8 mouse cellular contexts compared by ENCODE assay signal in genomic region chr7:120823248-120823647, GRCm38 (mm10). TPM values are rescaled to one million over a fixed set of nuclear protein-coding genes. Genes with fewer than 3 reads are reported as not detected.
DNase-seq lines count a peak whose midpoint lies in the region; ATAC-seq and TF ChIP-seq lines count a peak whose summit lies in the region.

No protein-coding gene starts in this region.

- no peak overlapping the region for H3K4me2 ChIP-seq in kidney, embryonic 16.5 days (replicated peaks; ENCODE audit: low read depth, low read length)
- no peak overlapping the region for H3K4me2 ChIP-seq in neural tube, embryonic 13.5 days

- 23% methylated on average over 5 of the region's 5 CpGs for WGBS in kidney, embryonic 16.5 days
- WGBS in neural tube, embryonic 13.5 days = 21% methylated on average over 5 of the region's 5 CpGs

- H3K27me3 ChIP-seq in C2C12 (ENCODE audit: control insufficient read depth, insufficient read depth, insufficient read length) = peaks cover 9% of the 10 kb centered on the region
- H3K27me3 ChIP-seq in kidney, embryonic 16.5 days (ENCODE audit: insufficient read depth, low read length) = no peaks in the 10 kb centered on the region
- H3K27me3 ChIP-seq in neural tube, embryonic 13.5 days = peaks cover 6% of the 10 kb centered on the region; the same call in 1 of the 2 replicates

- H3K79me2 ChIP-seq in C2C12 (ENCODE audit: control insufficient read depth, insufficient read depth) = no peaks in the 10 kb centered on the region

- no peak overlapping the region for H3K27ac ChIP-seq in kidney, embryonic 16.5 days (ENCODE audit: low read length)
- H3K27ac ChIP-seq in neural tube, embryonic 13.5 days (replicated peaks) = no peak overlapping the region

- 0 out of 2 replicates have a peak, but pooled peaks have one; percentile 11 for ATAC-seq in kidney, embryonic 16.5 days (ENCODE audit: low FRiP score, low TSS enrichment)
- peak; percentile 55; the same call in 1 of the 2 replicates for ATAC-seq in neural tube, embryonic 13.5 days (ENCODE audit: low read depth)

- no peak overlapping the region for H3ac ChIP-seq in C2C12 (ENCODE audit: control insufficient read depth, insufficient read length, low read depth)

- DNase-seq in MN1 (ENCODE audit: low spot score) = peak; percentile 70
- peak; percentile 73 to 84 for DNase-seq in cerebellum, postnatal 25 days
- DNase-seq in gastrocnemius, postnatal 10 days = peak; percentile 65
- peak; percentile 44 to 61 for DNase-seq in lung, adult 18-20 months
- DNase-seq in thymus, postnatal 0 days (ENCODE audit: low spot score) = peak; percentile 52

- no peaks in the 10 kb centered on the region for H3K9me3 ChIP-seq in kidney, embryonic 16.5 days (ENCODE audit: low read length)
- H3K9me3 ChIP-seq in neural tube, embryonic 13.5 days = no peaks in the 10 kb centered on the region

- no peaks in the 10 kb centered on the region for H3K79me3 ChIP-seq in C2C12 (ENCODE audit: low read depth)

- H3K36me3 ChIP-seq in C2C12 (ENCODE audit: control insufficient read depth, insufficient read depth) = no peaks in the 10 kb centered on the region
- no peaks in the 10 kb centered on the region for H3K36me3 ChIP-seq in kidney, embryonic 16.5 days (ENCODE audit: insufficient read depth, low read length)
- H3K36me3 ChIP-seq in neural tube, embryonic 13.5 days = no peaks in the 10 kb centered on the region

- H3K4me3 ChIP-seq in C2C12 (ENCODE audit: insufficient read depth, poor library complexity, severe bottlenecking) = no peak overlapping the region
- H3K4me3 ChIP-seq in kidney, embryonic 16.5 days (ENCODE audit: low read length) = no peak overlapping the region
- no peak overlapping the region for H3K4me3 ChIP-seq in neural tube, embryonic 13.5 days

- H3K4me1 ChIP-seq in kidney, embryonic 16.5 days (ENCODE audit: insufficient read depth, low read length) = no peaks in the 10 kb centered on the region
- H3K4me1 ChIP-seq in neural tube, embryonic 13.5 days (replicated peaks) = no peaks in the 10 kb centered on the region

- no peak overlapping the region for H3K9ac ChIP-seq in kidney, embryonic 16.5 days (replicated peaks; ENCODE audit: low read length)
- no peak overlapping the region for H3K9ac ChIP-seq in neural tube, embryonic 13.5 days

- TF ChIP-seq CTCF in C2C12 (IDR thresholded peaks at IDR 0.05; ENCODE audit: control insufficient read depth, insufficient read depth, insufficient read length) = peak; percentile 53

TF ChIP-seq in C2C12, 6 proteins besides CTCF, POLR2A, EP300 and RAD21:
- no peak for TF ChIP-seq FOSL1 (IDR thresholded peaks at IDR 0.05; ENCODE audit: insufficient read depth, low read length, poor library complexity, severe bottlenecking)
- no peak for TF ChIP-seq MYOG (IDR thresholded peaks at IDR 0.05; ENCODE audit: control insufficient read depth, extremely low read depth, insufficient read length)
- TF ChIP-seq MYOD1 (IDR thresholded peaks at IDR 0.05; ENCODE audit: control insufficient read depth, insufficient read length, low read depth) = no peak
- TF ChIP-seq MAX (IDR thresholded peaks at IDR 0.05) = peak; percentile 83
- no peak for TF ChIP-seq CEBPB (IDR thresholded peaks at IDR 0.05; ENCODE audit: low read depth)
- peak; percentile 53 for TF ChIP-seq USF1 (IDR thresholded peaks at IDR 0.05; ENCODE audit: low read depth)
TF ChIP-seq in C2C12: peak in this region for 2.

RNA-seq across cellular contexts. Expression of gene Gm5737, which starts 11.1 kb away (rescaled TPM):
- not detected for polyA plus RNA-seq in C2C12 (2012; fragmentation: generic; extraction: Trizol)
- total RNA-seq in gastrocnemius, postnatal 10 days (2021) = under 1 TPM in 1 of 2 experiments, not detected in 1; 0.31 TPM
- not detected in 2 replicates for polyA plus RNA-seq in kidney, embryonic 16.5 days (2015; fragmentation: Nextera tagmentation; extraction: Ambion mirVana)
- not detected in 2 replicates for polyA plus RNA-seq in neural tube, embryonic 13.5 days (2015; fragmentation: Nextera tagmentation; extraction: Ambion mirVana)
- polyA plus RNA-seq in thymus, postnatal 0 days (2015; fragmentation: Nextera tagmentation; extraction: Ambion mirVana) = not detected in 2 replicates

RNA-seq across cellular contexts. Expression of gene Eef2k, which starts 19.4 kb away (rescaled TPM):
- 21.9 TPM for polyA plus RNA-seq in C2C12 (2012; fragmentation: generic; extraction: Trizol)
- 10 to 100 TPM; 56.3 to 60.9 TPM for total RNA-seq in gastrocnemius, postnatal 10 days (2021)
- 27.9 and 31.1 TPM in 2 replicates for polyA plus RNA-seq in kidney, embryonic 16.5 days (2015; fragmentation: Nextera tagmentation; extraction: Ambion mirVana)
- polyA plus RNA-seq in neural tube, embryonic 13.5 days (2015; fragmentation: Nextera tagmentation; extraction: Ambion mirVana) = 29.2 and 34.1 TPM in 2 replicates
- polyA plus RNA-seq in thymus, postnatal 0 days (2015; fragmentation: Nextera tagmentation; extraction: Ambion mirVana) = 28.2 and 30.5 TPM in 2 replicates
